Mouse (Mus musculus): ENCODE measurements at regions not wholly inside any gene's neighbourhood (a gene's known extent, or its start where the extent isn't known, plus 50 kb on each side); places are given as distances from the start of the nearest gene placed in this dataset.
A peak's percentile ranks its signal among the peaks of the same experiment; 100 is the strongest.

GRCm38 (mm10) chr2:160439028-160439427 lies 72.2 kb upstream of the Mafb start:
- Histone ChIP-seq H3K4me1 (ENCODE audit: insufficient read depth, low read length) (no peaks in the 10 kb centered on the region), H3K4me3 (ENCODE audit: low read depth, low read length) (no peak overlapping the region), H3K27ac (ENCODE audit: low read depth, low read length) (no peak overlapping the region), H3K36me3 (ENCODE audit: insufficient read depth, low read length) (no peaks in the 10 kb centered on the region), H3K4me2 (ENCODE audit: low read depth, low read length, poor library complexity, severe bottlenecking) (no peak overlapping the region), H3K9ac (replicated peaks; ENCODE audit: low read length, poor library complexity, severe bottlenecking) (no peak overlapping the region), H3K27me3 (ENCODE audit: insufficient read depth, low read length) (no peaks in the 10 kb centered on the region), H3K9me3 (ENCODE audit: low read length) (no peaks in the 10 kb centered on the region)
- 88% methylated on average over 2 of the region's 2 CpGs for WGBS
- no peak for DNase-seq (ENCODE audit: low spot score)
- ATAC-seq (ENCODE audit: low FRiP score), result no peak
- TF ChIP-seq CTCF (IDR thresholded peaks at IDR 0.05), result no peak

GRCm38 (mm10) chr2:160440236-160440635 lies 73.4 kb upstream of the Mafb start:
- no peak for DNase-seq (ENCODE audit: low spot score)
- no peaks in the 10 kb centered on the region for H3K36me3 ChIP-seq (ENCODE audit: insufficient read depth, low read length)
- H3K9me3 ChIP-seq (ENCODE audit: low read length), result no peaks in the 10 kb centered on the region
- no peaks in the 10 kb centered on the region for H3K4me1 ChIP-seq (ENCODE audit: insufficient read depth, low read length)
- no peak for ATAC-seq (ENCODE audit: low FRiP score)
- no peak overlapping the region for H3K4me2 ChIP-seq (ENCODE audit: low read depth, low read length, poor library complexity, severe bottlenecking)
- H3K27ac ChIP-seq (ENCODE audit: low read depth, low read length), result no peak overlapping the region
- H3K4me3 ChIP-seq (ENCODE audit: low read depth, low read length), result no peak overlapping the region
- WGBS, result 73% methylated on average over 9 of the region's 9 CpGs
- no peaks in the 10 kb centered on the region for H3K27me3 ChIP-seq (ENCODE audit: insufficient read depth, low read length)
- H3K9ac ChIP-seq (replicated peaks; ENCODE audit: low read length, poor library complexity, severe bottlenecking), result no peak overlapping the region
- no peak for TF ChIP-seq CTCF (IDR thresholded peaks at IDR 0.05)

GRCm38 (mm10) chr2:160451057-160451456 lies 84.2 kb upstream of the Mafb start:
- Histone ChIP-seq H3K4me3 (ENCODE audit: low read depth, low read length) (peak overlapping the region; percentile 29), H3K36me3 (ENCODE audit: insufficient read depth, low read length) (no peaks in the 10 kb centered on the region), H3K4me1 (ENCODE audit: insufficient read depth, low read length) (peaks cover 8% of the 10 kb centered on the region), H3K9ac (replicated peaks; ENCODE audit: low read length, poor library complexity, severe bottlenecking) (no peak overlapping the region; the same call in 1 of the 2 replicates), H3K9me3 (ENCODE audit: low read length) (no peaks in the 10 kb centered on the region), H3K27ac (ENCODE audit: low read depth, low read length) (no peak overlapping the region), H3K4me2 (ENCODE audit: low read depth, low read length, poor library complexity, severe bottlenecking) (peak overlapping the region; percentile 62), H3K27me3 (ENCODE audit: insufficient read depth, low read length) (no peaks in the 10 kb centered on the region)
- no peak for TF ChIP-seq CTCF (IDR thresholded peaks at IDR 0.05)
- no peak for DNase-seq (ENCODE audit: low spot score)
- WGBS, result 12% methylated on average over 8 of the region's 8 CpGs
- ATAC-seq (ENCODE audit: low FRiP score), result peak; percentile 31; the same call in 1 of the 2 replicates

GRCm38 (mm10) chr2:160451481-160452238 lies 84.8 kb upstream of the Mafb start:
- H3K27ac ChIP-seq (ENCODE audit: low read depth, low read length), result no peak overlapping the region; the same call in 1 of the 2 replicates
- H3K4me3 ChIP-seq (ENCODE audit: low read depth, low read length), result peak overlapping the region; percentile 29
- ATAC-seq (ENCODE audit: low FRiP score) (peak; percentile 85), DNase-seq (ENCODE audit: low spot score) (peak; percentile 77)
- H3K9me3 ChIP-seq (ENCODE audit: low read length), result no peaks in the 10 kb centered on the region
- H3K27me3 ChIP-seq (ENCODE audit: insufficient read depth, low read length), result no peaks in the 10 kb centered on the region
- under 1% methylated on average over 19 of the region's 21 CpGs for WGBS
- no peak overlapping the region; the same call in 1 of the 2 replicates for H3K9ac ChIP-seq (replicated peaks; ENCODE audit: low read length, poor library complexity, severe bottlenecking)
- no peaks in the 10 kb centered on the region for H3K36me3 ChIP-seq (ENCODE audit: insufficient read depth, low read length)
- peak overlapping the region; percentile 62 for H3K4me2 ChIP-seq (ENCODE audit: low read depth, low read length, poor library complexity, severe bottlenecking)
- no peak for TF ChIP-seq CTCF (IDR thresholded peaks at IDR 0.05)
- H3K4me1 ChIP-seq (ENCODE audit: insufficient read depth, low read length), result peaks cover 8% of the 10 kb centered on the region

- Histone ChIP-seq H3K4me1 (ENCODE audit: insufficient read depth, low read length) (peaks cover 8% of the 10 kb centered on the region), H3K9me3 (ENCODE audit: low read length) (no peaks in the 10 kb centered on the region), H3K27me3 (ENCODE audit: insufficient read depth, low read length) (no peaks in the 10 kb centered on the region), H3K9ac (replicated peaks; ENCODE audit: low read length, poor library complexity, severe bottlenecking) (no peak overlapping the region), H3K36me3 (ENCODE audit: insufficient read depth, low read length) (no peaks in the 10 kb centered on the region), H3K4me3 (ENCODE audit: low read depth, low read length) (peak overlapping the region; percentile 29), H3K4me2 (ENCODE audit: low read depth, low read length, poor library complexity, severe bottlenecking) (peak overlapping the region; percentile 62), H3K27ac (ENCODE audit: low read depth, low read length) (no peak overlapping the region)
- no peak for ATAC-seq (ENCODE audit: low FRiP score)
- no peak for TF ChIP-seq CTCF (IDR thresholded peaks at IDR 0.05)
- 19% methylated on average over 6 of the region's 6 CpGs for WGBS
- DNase-seq (ENCODE audit: low spot score), result no peak
These were observed 85.3 kb upstream of the Mafb start for GRCm38 (mm10) chr2:160452239-160452530.

GRCm38 (mm10) chr2:160452730-160453129 lies 85.9 kb upstream of the Mafb start:
- Histone ChIP-seq H3K9ac (replicated peaks; ENCODE audit: low read length, poor library complexity, severe bottlenecking) (no peak overlapping the region), H3K36me3 (ENCODE audit: insufficient read depth, low read length) (no peaks in the 10 kb centered on the region), H3K9me3 (ENCODE audit: low read length) (no peaks in the 10 kb centered on the region), H3K27ac (ENCODE audit: low read depth, low read length) (no peak overlapping the region), H3K4me1 (ENCODE audit: insufficient read depth, low read length) (peaks cover 8% of the 10 kb centered on the region), H3K27me3 (ENCODE audit: insufficient read depth, low read length) (no peaks in the 10 kb centered on the region), H3K4me3 (ENCODE audit: low read depth, low read length) (no peak overlapping the region), H3K4me2 (ENCODE audit: low read depth, low read length, poor library complexity, severe bottlenecking) (no peak overlapping the region)
- no peak for TF ChIP-seq CTCF (IDR thresholded peaks at IDR 0.05)
- no peak for DNase-seq (ENCODE audit: low spot score)
- no peak for ATAC-seq (ENCODE audit: low FRiP score)
- WGBS, result 92% methylated on average over 6 of the region's 6 CpGs
